12 mouse cellular contexts compared by ENCODE assay signal in genomic region chrX:100400900-100401299, GRCm38 (mm10). TPM values are rescaled to one million over a fixed set of nuclear protein-coding genes. Genes with fewer than 3 reads are reported as not detected.
"Had no signal": no experiment of that assay in that cellular context is flagged by ENCODE, and none has a peak within 500 bp of the region (broad histone marks: within the 10 kb centered on the region; RNA-seq: fewer than 3 reads in every experiment).

No protein-coding gene starts in this region.

- DNase-seq: retina, postnatal 1 day; right cerebral cortex, adult 18-20 months; right cerebral cortex, postnatal 14 days; right cerebral cortex, postnatal 4 days; spleen, adult 18-20 months; thymus, adult 18-20 months; thymus, adult 2 months; thymus, postnatal 14 days; thymus, postnatal 25 days; thymus, postnatal 36 days; thymus, postnatal 4 days had no signal

RNA-seq across cellular contexts. Expression of gene Otud6a, which starts 27.9 kb away (rescaled TPM):
- total RNA-seq: neutrophil, adult 5-6 weeks had no signal
